Mouse (Mus musculus) spleen, adult 18-20 months (tissue): ENCODE measurements around the gene Slc24a3.
A peak's percentile ranks its signal among the peaks of the same experiment; 100 is the strongest.

ENCODE experiments used
- DNase-seq, 2 experiments: peaks; one replicate each; pipeline ENCODE4 v3.0.0; 2022; ENCODE audit warnings: mixed read lengths in 2 of 2

Gene Slc24a3

DNA sequence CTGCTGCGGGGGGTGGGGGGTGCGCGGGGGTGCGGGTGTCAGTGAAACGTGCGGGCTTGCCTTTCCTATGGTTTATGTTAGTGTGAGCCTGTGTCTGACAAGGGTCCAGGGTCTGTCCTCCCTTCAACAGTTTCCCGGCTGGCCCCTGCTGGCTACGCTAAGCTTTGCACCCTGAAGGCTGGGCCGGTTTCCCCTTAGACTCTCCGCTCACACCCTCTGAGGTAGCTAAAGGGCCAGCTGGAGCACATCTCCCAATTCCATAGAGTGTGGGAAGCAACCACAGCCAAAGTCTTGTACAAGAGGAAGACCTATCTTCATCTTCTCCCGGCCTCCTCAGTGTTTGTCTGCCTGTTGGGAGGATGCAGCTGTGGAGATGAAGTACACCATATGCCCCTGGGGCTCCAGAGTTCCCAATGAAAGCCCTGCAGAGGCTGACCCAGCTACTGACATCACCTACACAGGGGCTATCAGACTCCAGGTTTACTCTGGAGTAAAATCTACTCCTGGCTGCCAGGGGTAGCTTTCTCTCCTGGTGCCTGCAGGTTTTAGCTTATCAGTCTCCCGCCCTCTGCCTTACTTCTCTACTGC is 487.9 kb downstream of the Slc24a3 start:
- DNase-seq, result no peak

- no peak for DNase-seq
These were observed 488.6 kb downstream of the Slc24a3 start for GRCm38 (mm10) chr2:145656121-145656520.

DNA sequence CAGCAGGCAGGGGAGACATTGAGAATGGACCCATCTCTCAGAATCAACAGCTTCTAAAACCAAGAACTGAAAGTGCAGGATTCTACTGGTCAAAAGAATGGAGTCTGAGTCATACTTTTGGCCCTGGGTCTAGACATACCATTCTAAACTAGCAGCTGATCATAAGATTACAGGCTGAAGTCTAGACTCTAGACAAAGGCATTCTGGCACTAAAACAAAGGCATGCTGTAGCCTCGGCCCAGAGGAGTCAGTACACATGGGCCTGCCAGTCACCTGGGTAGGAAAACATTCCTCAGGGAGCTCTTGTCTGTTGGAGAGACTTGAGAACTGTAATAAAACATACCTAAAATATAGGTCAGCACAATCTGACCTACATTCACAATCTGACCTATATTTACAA is 489.2 kb downstream of the Slc24a3 start:
- DNase-seq, result no peak

- DNase-seq, result no peak
These were observed 493.7 kb downstream of the Slc24a3 start for GRCm38 (mm10) chr2:145661242-145661641.

- no peak for DNase-seq
These were observed 496.3 kb downstream of the Slc24a3 start for GRCm38 (mm10) chr2:145663899-145664298.

DNA sequence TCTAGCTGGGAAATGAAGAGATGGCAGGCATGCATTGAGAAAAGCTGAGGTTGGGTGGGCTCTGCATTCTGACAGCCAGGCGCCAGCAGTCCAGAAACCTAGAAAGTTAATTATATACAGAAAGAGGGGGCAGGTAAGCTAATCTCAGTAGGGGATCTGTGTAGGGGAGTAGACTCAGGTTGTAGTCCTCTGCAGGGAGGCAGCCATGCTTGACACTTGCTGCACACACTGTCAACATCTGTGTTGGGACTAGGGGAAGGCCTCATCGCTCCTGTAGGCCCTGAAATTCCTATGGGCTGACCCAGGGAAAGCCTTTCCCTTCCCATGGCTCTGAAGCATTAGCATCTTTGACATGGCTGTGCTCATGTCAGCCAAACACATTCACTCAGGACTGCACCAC is 496.8 kb downstream of the Slc24a3 start:
- DNase-seq, result no peak

GRCm38 (mm10) chr2:145668135-145668534 is 500.6 kb downstream of the Slc24a3 start:
- DNase-seq, result no peak

DNA sequence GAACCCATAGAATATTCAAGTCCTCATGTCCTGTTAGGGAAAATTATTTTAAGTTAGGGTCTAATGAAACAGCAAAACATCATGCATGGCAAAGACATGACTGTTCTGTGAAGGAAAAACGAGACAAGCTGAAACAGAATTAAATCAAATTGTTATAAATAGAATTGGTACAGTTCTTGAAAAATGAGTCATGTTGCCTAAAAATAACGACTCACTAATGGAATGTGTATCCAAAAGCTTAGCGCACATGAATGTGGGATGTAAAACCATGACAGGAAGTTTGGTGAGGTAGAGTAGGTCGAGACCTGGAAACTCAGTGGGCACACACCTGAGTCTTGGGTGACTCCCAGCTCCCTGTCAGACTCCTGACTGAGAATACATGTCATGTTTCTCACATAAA is 502.6 kb downstream of the Slc24a3 start:
- DNase-seq, result no peak

DNA sequence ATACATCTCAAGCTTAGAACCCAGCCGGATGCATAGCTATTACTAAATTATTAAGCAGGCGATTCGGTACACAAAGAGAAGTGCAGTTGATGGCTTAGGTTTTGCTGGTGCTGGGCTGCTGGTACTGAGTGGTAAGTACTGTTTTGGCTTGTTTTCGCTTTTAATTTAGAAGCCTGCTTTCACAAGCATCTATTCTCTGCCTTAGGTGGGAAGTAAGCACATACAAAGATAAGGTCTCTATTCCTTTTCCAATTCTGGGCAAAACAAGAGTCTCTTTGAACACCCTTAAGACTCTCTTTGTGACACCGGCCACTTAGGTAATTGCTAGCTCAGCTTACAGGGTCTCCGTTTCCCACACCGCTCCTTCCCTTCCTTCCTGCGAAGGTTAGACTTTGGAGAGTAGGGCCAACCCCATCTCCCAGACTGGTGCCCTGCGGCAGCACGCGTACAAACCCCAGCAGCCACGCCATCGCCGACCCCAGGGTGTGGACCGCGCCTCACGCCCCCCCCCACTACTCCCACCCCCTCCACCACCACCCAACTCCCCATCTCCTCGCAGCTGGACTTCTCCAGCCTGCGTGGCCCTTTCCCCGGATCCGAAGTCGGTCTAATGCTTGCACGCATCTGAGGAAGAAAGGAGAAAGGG is 507.1 kb downstream of the Slc24a3 start:
- DNase-seq, result no peak

GRCm38 (mm10) chr2:145675142-145675755 is 507.7 kb downstream of the Slc24a3 start, which contains the start of gene Rin2:
Rin2 (plus strand) TSS chr2:145675215.
- DNase-seq, result peak; percentile 10 to 21

GRCm38 (mm10) chr2:145675756-145676543 is 508.4 kb downstream of the Slc24a3 start:
- no peak for DNase-seq

GRCm38 (mm10) chr2:145676544-145676925 is 509.0 kb downstream of the Slc24a3 start:
- DNase-seq, result no peak

- DNase-seq, result no peak
These were observed 509.4 kb downstream of the Slc24a3 start for GRCm38 (mm10) chr2:145676936-145677335.

- no peak for DNase-seq
These were observed 512.6 kb downstream of the Slc24a3 start for GRCm38 (mm10) chr2:145680141-145680540.

DNA sequence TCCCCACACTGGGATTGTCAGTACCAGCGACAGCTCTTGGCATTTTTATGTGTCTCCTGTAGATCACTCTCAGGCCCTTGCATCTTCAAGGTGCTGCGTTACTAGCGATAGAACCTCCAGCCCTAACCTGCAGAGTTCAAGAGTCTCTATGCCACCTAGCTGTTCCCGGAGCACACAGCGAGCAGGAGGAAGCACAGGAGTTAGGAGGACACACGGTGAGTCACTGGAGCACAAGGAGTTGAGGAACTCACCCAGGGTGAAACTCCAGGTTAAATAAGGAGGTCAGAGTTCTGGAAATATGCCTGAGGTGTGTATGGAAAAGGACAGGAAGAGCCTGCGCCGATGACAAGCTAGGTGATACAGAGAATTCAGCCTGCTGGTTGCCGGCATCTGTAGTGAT is 513.2 kb downstream of the Slc24a3 start:
- DNase-seq, result no peak

GRCm38 (mm10) chr2:145681626-145682025 is 514.1 kb downstream of the Slc24a3 start:
- DNase-seq, result no peak

DNA sequence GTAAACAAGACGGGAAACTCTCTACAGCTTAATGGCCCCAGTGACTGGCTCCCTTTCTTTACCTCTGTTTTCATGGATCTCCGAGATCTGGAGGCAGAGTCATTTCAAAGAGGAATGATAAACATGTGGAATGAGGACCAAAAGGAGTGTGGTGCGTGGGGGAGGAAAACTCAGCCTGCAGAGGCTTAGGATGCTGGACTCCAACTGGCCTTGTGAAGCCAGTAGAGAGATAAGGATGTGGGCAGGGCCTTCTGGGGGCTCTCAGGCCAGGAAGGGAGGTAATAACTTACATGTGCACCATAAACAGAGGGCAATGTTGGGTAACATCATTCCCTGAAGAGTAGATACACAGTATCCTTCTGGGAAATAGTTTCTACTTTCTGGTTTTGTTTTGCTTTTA is 515.4 kb downstream of the Slc24a3 start:
- no peak for DNase-seq

DNA sequence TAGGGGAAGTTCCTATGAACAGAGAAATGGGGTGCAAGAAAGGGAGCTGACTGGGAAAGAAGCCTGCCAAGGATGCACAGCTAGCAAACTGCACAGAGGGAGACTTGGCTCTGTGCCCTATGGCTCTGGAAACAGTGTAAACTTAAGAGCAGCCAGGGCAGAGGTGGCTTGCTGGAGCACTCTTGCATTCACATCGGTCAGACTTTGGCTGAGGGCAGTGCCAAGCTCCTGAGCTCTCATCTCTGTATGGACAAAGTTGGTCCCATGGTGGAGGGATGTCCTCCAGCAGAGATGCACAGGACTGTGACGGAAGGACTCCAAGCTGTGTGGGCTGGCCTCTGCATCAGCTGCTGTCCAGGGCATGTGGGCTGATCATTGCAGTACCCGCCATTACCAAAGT is 516.0 kb downstream of the Slc24a3 start:
- DNase-seq, result no peak

DNA sequence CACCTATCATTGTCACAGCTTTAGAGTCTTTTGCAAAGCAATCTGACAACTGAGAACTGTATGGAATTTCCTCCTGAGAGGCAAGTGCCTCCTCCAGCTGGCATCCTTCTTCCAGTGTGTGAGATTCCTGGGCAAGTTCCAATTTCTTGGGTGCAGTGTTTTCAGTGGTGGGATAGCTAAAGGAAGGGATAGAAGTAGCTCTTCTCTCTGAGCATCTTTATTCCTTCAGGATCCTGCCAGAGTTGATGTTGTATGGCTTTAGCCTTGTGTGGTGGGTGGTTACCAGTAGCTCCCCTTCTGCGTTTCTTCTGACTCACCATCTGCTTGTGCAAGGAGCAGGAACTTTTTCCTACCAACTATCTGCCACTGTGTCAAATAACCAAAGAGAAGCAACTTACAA is 516.6 kb downstream of the Slc24a3 start:
- no peak for DNase-seq

DNA sequence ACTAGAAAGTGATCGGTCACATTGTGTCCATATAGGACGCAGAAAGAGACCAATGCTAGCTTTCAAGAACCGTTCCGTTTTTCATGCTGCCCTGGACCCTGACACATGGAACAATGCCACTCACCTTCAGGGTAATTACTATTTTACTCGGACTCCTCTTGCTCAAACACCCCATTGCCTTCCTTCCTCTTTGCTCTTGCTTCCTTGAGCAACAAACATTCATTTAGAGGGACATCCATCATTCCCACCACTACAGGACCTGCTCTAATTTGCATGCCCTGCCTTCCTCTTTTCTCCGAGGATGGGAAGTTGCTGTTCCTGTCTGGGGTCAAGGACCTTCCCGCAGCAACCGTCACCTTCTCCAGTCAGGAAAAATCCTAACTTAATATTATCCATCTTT is 517.3 kb downstream of the Slc24a3 start:
- no peak for DNase-seq

- DNase-seq, result no peak
These were observed 518.5 kb downstream of the Slc24a3 start for GRCm38 (mm10) chr2:145686017-145686416.

- DNase-seq, result no peak
These were observed 523.9 kb downstream of the Slc24a3 start for GRCm38 (mm10) chr2:145691367-145692009.
